Mouse (Mus musculus) left cerebral cortex, adult 8-10 months (tissue): ENCODE measurements around the gene Ccr10. TPM values are rescaled to one million over a fixed set of nuclear protein-coding genes. Genes with fewer than 3 reads are reported as not detected.

Experiments
- DNase-seq, 2 experiments: peaks; one replicate each; pipeline ENCODE4 v3.0.0; 2022; ENCODE audit warnings: low spot score in 2 of 2
- total RNA-seq, 4 experiments: library from RNA; stranded (reverse); gene quantifications; 2 replicates each; pipeline ENCODE4 v1.2.4; 2022

Ccr10 gene
- under 1 TPM in 2 of 4 experiments, not detected in 2; 0.18 to 0.34 TPM for total RNA-seq

GRCm38 (mm10) chr11:101174851-101175628 lies at the start of gene Ccr10:
Gene Ccr10, minus strand, starts transcription at chr11:101175443.
- DNase-seq = no peak

- no peak for DNase-seq
Observed at GRCm38 (mm10) chr11:101224337-101224736, 49.1 kb upstream of the Ccr10 start.

GRCm38 (mm10) chr11:101221306-101221986 lies 46.2 kb upstream of the Ccr10 start:
- DNase-seq = no peak

- DNase-seq = no peak
Observed at GRCm38 (mm10) chr11:101220853-101221252, 45.6 kb upstream of the Ccr10 start.

- DNase-seq = no peak
Observed at GRCm38 (mm10) chr11:101218436-101219055, 43.3 kb upstream of the Ccr10 start.

GRCm38 (mm10) chr11:101216936-101217335 lies 41.7 kb upstream of the Ccr10 start:
- DNase-seq = no peak

- no peak for DNase-seq
Observed at GRCm38 (mm10) chr11:101211970-101212369, 36.7 kb upstream of the Ccr10 start.

- DNase-seq = no peak
Observed at GRCm38 (mm10) chr11:101200986-101201385, 25.7 kb upstream of the Ccr10 start.

GRCm38 (mm10) chr11:101199555-101199954 lies 24.3 kb upstream of the Ccr10 start:
- no peak for DNase-seq

GRCm38 (mm10) chr11:101196175-101196574 lies 20.9 kb upstream of the Ccr10 start:
- no peak for DNase-seq

GRCm38 (mm10) chr11:101195571-101195970 lies 20.3 kb upstream of the Ccr10 start:
- DNase-seq = no peak

GRCm38 (mm10) chr11:101195101-101195500 lies 19.9 kb upstream of the Ccr10 start:
- no peak for DNase-seq

- no peak for DNase-seq
Observed at GRCm38 (mm10) chr11:101194643-101195042, 19.4 kb upstream of the Ccr10 start.

GRCm38 (mm10) chr11:101194137-101194536 lies 18.9 kb upstream of the Ccr10 start:
- DNase-seq = no peak

GRCm38 (mm10) chr11:101193076-101193475 lies 17.8 kb upstream of the Ccr10 start:
- DNase-seq = no peak

GRCm38 (mm10) chr11:101192646-101193045 lies 17.4 kb upstream of the Ccr10 start:
- DNase-seq = no peak

- DNase-seq = no peak
Observed at GRCm38 (mm10) chr11:101191919-101192470, 16.8 kb upstream of the Ccr10 start.

- no peak for DNase-seq
Observed at GRCm38 (mm10) chr11:101190913-101191907, 16.0 kb upstream of the Ccr10 start.

- no peak for DNase-seq
Observed at GRCm38 (mm10) chr11:101190181-101190912, 15.1 kb upstream of the Ccr10 start.
